Mouse (Mus musculus): ENCODE measurements around the gene Dab1.

- TF ChIP-seq MAX (IDR thresholded peaks at IDR 0.05) (no peak), CTCF (IDR thresholded peaks at IDR 0.05; ENCODE audit: control insufficient read depth, insufficient read depth, insufficient read length) (no peak), MYOG (IDR thresholded peaks at IDR 0.05; ENCODE audit: control insufficient read depth, extremely low read depth, insufficient read length) (no peak), MYOD1 (IDR thresholded peaks at IDR 0.05; ENCODE audit: control insufficient read depth, insufficient read length, low read depth) (no peak), USF1 (IDR thresholded peaks at IDR 0.05; ENCODE audit: low read depth) (no peak), CEBPB (IDR thresholded peaks at IDR 0.05; ENCODE audit: low read depth) (no peak), FOSL1 (IDR thresholded peaks at IDR 0.05; ENCODE audit: insufficient read depth, low read length, poor library complexity, severe bottlenecking) (no peak)
These were observed 931.5 kb downstream of the Dab1 start for GRCm38 (mm10) chr4:104550581-104551205.
